Comparison of ENCODE assay signal across 12 mouse cellular contexts in genomic region chr11:77914598-77915260, GRCm38 (mm10). TPM values are rescaled to one million over a fixed set of nuclear protein-coding genes. Genes with fewer than 3 reads are reported as not detected.
A peak's percentile ranks its signal among the peaks of the same experiment; 100 is the strongest.
DNase-seq lines count a peak whose midpoint lies in the region; ATAC-seq lines count a peak whose summit lies in the region.
"Had no signal": no experiment of that assay in that cellular context is flagged by ENCODE, and none has a peak within 500 bp of the region (broad histone marks: within the 10 kb centered on the region; RNA-seq: fewer than 3 reads in every experiment).

No protein-coding gene starts in this region.

- H3K27ac ChIP-seq in forebrain, embryonic 16.5 days (ENCODE audit: low read length): no peak overlapping the region
- H3K27ac ChIP-seq in limb, embryonic 11.5 days (replicated peaks; ENCODE audit: low read depth, low read length): no peak overlapping the region
- H3K27ac ChIP-seq: liver, embryonic 14.5 days had no signal

- intact Hi-C loops in left cerebral cortex, postnatal 25 days (cut with DNase I): no loop called here

- 5% methylated on average over 32 of the region's 32 CpGs for WGBS in forebrain, embryonic 16.5 days
- under 1% methylated on average over 31 of the region's 32 CpGs for WGBS in limb, embryonic 11.5 days

- peak overlapping the region; percentile 35 for H3K4me2 ChIP-seq in forebrain, embryonic 16.5 days (ENCODE audit: low read length)
- H3K4me2 ChIP-seq in limb, embryonic 11.5 days (ENCODE audit: low read depth, severe bottlenecking): peak overlapping the region; percentile 44

- no peaks in the 10 kb centered on the region for H3K9me3 ChIP-seq in forebrain, embryonic 16.5 days (ENCODE audit: control insufficient read depth, low read length)
- no peaks in the 10 kb centered on the region for H3K9me3 ChIP-seq in limb, embryonic 11.5 days (ENCODE audit: control insufficient read depth, low read length)

- H3K36me3 ChIP-seq in forebrain, embryonic 16.5 days (ENCODE audit: control insufficient read depth, insufficient read depth): no peaks in the 10 kb centered on the region
- no peaks in the 10 kb centered on the region for H3K36me3 ChIP-seq in limb, embryonic 11.5 days (ENCODE audit: control insufficient read depth, insufficient read depth, low read length)

- H3K9ac ChIP-seq in forebrain, embryonic 16.5 days (replicated peaks; ENCODE audit: low read depth, low read length): peak overlapping the region; percentile 30
- no peak overlapping the region for H3K9ac ChIP-seq in limb, embryonic 11.5 days (ENCODE audit: low read length)
- H3K9ac ChIP-seq: liver, embryonic 14.5 days had no signal

- DNase-seq in testis, postnatal 14 days (ENCODE audit: low spot score): peak; percentile 39
- DNase-seq in testis, postnatal 10 days (ENCODE audit: low spot score): no peak
- DNase-seq in limb, embryonic 11.5 days (ENCODE audit: low spot score): no peak
- DNase-seq in left cerebral cortex, postnatal 25 days (ENCODE audit: low spot score in 2 of 2): no peak
- no peak for DNase-seq in cerebellum, postnatal 4 days (ENCODE audit: low spot score in 2 of 2)
- no peak for DNase-seq in spleen, postnatal 10 days (ENCODE audit: low spot score in 2 of 2)
- DNase-seq: adrenal gland, postnatal 14 days; cerebellum, adult 9-10 months had no signal

- no peaks in the 10 kb centered on the region for H3K27me3 ChIP-seq in forebrain, embryonic 16.5 days (replicated peaks; ENCODE audit: control insufficient read depth, insufficient read depth, low read length)
- peaks cover 23% of the 10 kb centered on the region for H3K27me3 ChIP-seq in limb, embryonic 11.5 days (ENCODE audit: control insufficient read depth, insufficient read depth, low read length)

- no peak overlapping the region; the same call in 1 of the 2 replicates for H3K4me3 ChIP-seq in forebrain, embryonic 16.5 days (replicated peaks; ENCODE audit: low read length)
- no peak overlapping the region for H3K4me3 ChIP-seq in limb, embryonic 11.5 days (ENCODE audit: low read depth, low read length)

- H3K4me1 ChIP-seq in forebrain, embryonic 16.5 days (replicated peaks; ENCODE audit: control insufficient read depth, insufficient read depth, low read length): peaks cover 12% of the 10 kb centered on the region
- H3K4me1 ChIP-seq in limb, embryonic 11.5 days (ENCODE audit: control insufficient read depth, insufficient read depth, low read length): peaks cover 30% of the 10 kb centered on the region

- ATAC-seq in forebrain, embryonic 16.5 days: peak; percentile 26; the same call in 1 of the 2 replicates
- no peak for ATAC-seq in limb, embryonic 11.5 days (ENCODE audit: insufficient number of reproducible peaks, low FRiP score, low TSS enrichment, low read depth)
- ATAC-seq in CD4-positive, CD25-positive, alpha-beta regulatory T cell, adult 4 months: no peak

RNA-seq across cellular contexts. Expression of gene Sez6, which starts 15.9 kb away (rescaled TPM):
- 257 and 284 TPM in 2 replicates for polyA plus RNA-seq in forebrain, embryonic 16.5 days (2015; fragmentation: Nextera tagmentation; extraction: Ambion mirVana)
- 0.10 and 0.23 TPM in 2 replicates for polyA plus RNA-seq in limb, embryonic 11.5 days (2014; fragmentation: Nextera tagmentation; extraction: Ambion mirVana)
- 100 to 1,000 TPM; 145 to 168 TPM for total RNA-seq in left cerebral cortex, postnatal 25 days (2021)
- not detected for polyA plus RNA-seq in CD4-positive, CD25-positive, alpha-beta regulatory T cell, adult 4 months (2017; shearing (Covaris generic))

RNA-seq across cellular contexts. Expression of gene Pipox, which starts 20.8 kb away (rescaled TPM):
- 8.6 and 12.6 TPM in 2 replicates for polyA plus RNA-seq in forebrain, embryonic 16.5 days (2015; fragmentation: Nextera tagmentation; extraction: Ambion mirVana)
- 0.30 and 0.72 TPM in 2 replicates for polyA plus RNA-seq in limb, embryonic 11.5 days (2014; fragmentation: Nextera tagmentation; extraction: Ambion mirVana)
- total RNA-seq in left cerebral cortex, postnatal 25 days (2021): under 1 TPM; 0.69 to 0.96 TPM
- polyA plus RNA-seq in CD4-positive, CD25-positive, alpha-beta regulatory T cell, adult 4 months (2017; shearing (Covaris generic)): 1 to 10 TPM in 1 of 2 experiments, under 1 TPM in 1; 0.19 to 2.2 TPM
- total RNA-seq: MEL had no signal

Comparison
In these comparisons a context has a peak if more than half of its experiments do, and no peak if none do; other contexts are left out.
1. RNA of gene Sez6, which starts 15.9 kb away (polyA plus RNA-seq): 257 to 284 TPM in forebrain, embryonic 16.5 days; 0.10 to 0.23 TPM in limb, embryonic 11.5 days and not detected in CD4-positive, CD25-positive, alpha-beta regulatory T cell, adult 4 months; every median in the first group is over 100 times any median in the second.